Mouse (Mus musculus) hindbrain, embryonic 15.5 days (tissue): ENCODE measurements at regions not wholly inside any gene's neighbourhood (a gene's known extent, or its start where the extent isn't known, plus 50 kb on each side); places are given as distances from the start of the nearest gene placed in this dataset.
A peak's percentile ranks its signal among the peaks of the same experiment; 100 is the strongest.

Experiments
- ATAC-seq: fragments of 200-750 bp; cut with Nextera tagmentation; 2 replicates; pipeline ENCODE4 v1.8.0; 2017; ENCODE audit warnings: low read depth, moderate number of reproducible peaks, moderate TSS enrichment; ENCODE audit not compliant: low FRiP score
- H3K27ac ChIP-seq: fragments of 300-500 bp; sonication (generic); replicated peaks from 2 replicates; pipeline ENCODE4 v1.5.1; 2015; ENCODE audit warnings: mild to moderate bottlenecking, inconsistent platforms
- H3K27me3 ChIP-seq: fragments of 300-500 bp; sonication (generic); 2 replicates; pipeline ENCODE4 v1.6.1; 2015; ENCODE audit warnings: control low read depth, inconsistent platforms
- H3K36me3 ChIP-seq: fragments of 300-500 bp; sonication (generic); 2 replicates; pipeline ENCODE4 v1.6.1; 2015; ENCODE audit warnings: control low read depth, inconsistent platforms
- H3K4me1 ChIP-seq: fragments of 300-500 bp; sonication (generic); replicated peaks from 2 replicates; pipeline ENCODE4 v1.6.1; 2015; ENCODE audit warnings: control low read depth, inconsistent platforms
- H3K4me2 ChIP-seq: fragments of 300-500 bp; sonication (generic); 2 replicates; pipeline ENCODE4 v1.6.1; 2015; ENCODE audit warnings: moderate library complexity, mild to moderate bottlenecking, inconsistent platforms
- H3K4me3 ChIP-seq: fragments of 300-500 bp; sonication (generic); 2 replicates; pipeline ENCODE4 v1.5.1; 2015; ENCODE audit warnings: mild to moderate bottlenecking, inconsistent platforms
- H3K9ac ChIP-seq: fragments of 300-500 bp; sonication (generic); 2 replicates; pipeline ENCODE4 v1.6.1; 2015; ENCODE audit warnings: inconsistent platforms
- H3K9me3 ChIP-seq: fragments of 300-500 bp; sonication (generic); 2 replicates; pipeline ENCODE4 v1.6.1; 2016; ENCODE audit warnings: control low read depth, inconsistent platforms
- WGBS: fragments of 180-500 bp; shearing (Covaris S2); methylation state at CpG from one replicate; pipeline ENCODE4 v1.1.7; 2015; 5-methylcytosine and 5-hydroxymethylcytosine counted together

GRCm38 (mm10) chr19:44692396-44692795 is 63.4 kb upstream of the Pax2 start:
- Histone ChIP-seq H3K4me1 (peaks cover 26% of the 10 kb centered on the region), H3K27me3 (peaks cover 72% of the 10 kb centered on the region), H3K9ac (0 out of 2 replicates have a peak overlapping the region, but pooled peaks have one; percentile 22), H3K9me3 (no peaks in the 10 kb centered on the region), H3K4me3 (peak overlapping the region; percentile 22), H3K36me3 (no peaks in the 10 kb centered on the region), H3K4me2 (peak overlapping the region; percentile 46), H3K27ac (no peak overlapping the region)
- WGBS, result 4% methylated on average over 17 of the region's 17 CpGs
- ATAC-seq, result no peak

- ATAC-seq, result no peak
- Histone ChIP-seq H3K9ac (0 out of 2 replicates have a peak overlapping the region, but pooled peaks have one; percentile 22), H3K27me3 (peaks cover 68% of the 10 kb centered on the region), H3K4me3 (peak overlapping the region; percentile 22), H3K4me1 (peaks cover 26% of the 10 kb centered on the region), H3K36me3 (no peaks in the 10 kb centered on the region), H3K27ac (no peak overlapping the region), H3K4me2 (peak overlapping the region; percentile 46), H3K9me3 (no peaks in the 10 kb centered on the region)
- WGBS, result 0% methylated on average over 16 of the region's 16 CpGs
Measured at GRCm38 (mm10) chr19:44692816-44693215, 63.0 kb upstream of the Pax2 start.

- Histone ChIP-seq H3K9me3 (no peaks in the 10 kb centered on the region), H3K27me3 (peaks cover 58% of the 10 kb centered on the region), H3K9ac (no peak overlapping the region), H3K4me2 (no peak overlapping the region), H3K27ac (no peak overlapping the region), H3K4me3 (no peak overlapping the region), H3K36me3 (no peaks in the 10 kb centered on the region), H3K4me1 (peaks cover 41% of the 10 kb centered on the region)
- 5% methylated on average over 3 of the region's 3 CpGs for WGBS
- ATAC-seq, result no peak
Measured at GRCm38 (mm10) chr19:44695331-44695730, 60.5 kb upstream of the Pax2 start.

DNA sequence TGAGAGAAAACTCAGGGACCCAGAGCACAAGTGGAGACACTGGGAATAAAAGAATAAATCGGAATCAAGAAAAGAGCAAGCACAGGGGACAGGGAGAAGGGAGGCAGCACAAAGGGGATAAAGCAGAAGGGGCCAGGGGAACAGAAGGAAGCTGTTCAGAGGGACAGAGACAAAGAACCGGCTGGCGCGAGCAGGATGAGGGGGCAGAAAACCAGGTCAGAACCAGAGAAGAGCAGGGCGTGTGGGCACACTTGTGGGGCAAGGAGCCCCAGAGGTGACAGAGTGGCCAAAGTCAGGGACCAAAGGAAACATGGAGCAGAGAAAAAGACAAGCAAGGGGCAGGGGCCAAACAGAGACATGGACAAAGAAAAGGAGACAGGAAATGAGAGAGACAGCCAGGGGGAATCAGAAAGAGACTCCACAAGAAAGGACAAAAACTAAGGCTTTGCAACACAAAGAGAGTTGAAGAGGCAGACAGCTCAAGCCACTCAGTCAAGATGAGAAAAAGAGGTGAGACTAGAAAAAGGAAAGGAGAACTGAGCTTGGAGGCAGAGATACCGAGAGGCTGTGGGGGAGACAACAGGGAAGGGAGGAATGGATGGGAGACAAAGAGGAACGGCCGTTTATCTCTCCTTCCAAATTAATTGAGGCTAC is 59.7 kb upstream of the Pax2 start:
- no peak overlapping the region for H3K4me3 ChIP-seq
- no peaks in the 10 kb centered on the region for H3K36me3 ChIP-seq
- peaks cover 41% of the 10 kb centered on the region for H3K4me1 ChIP-seq
- WGBS, result 4% methylated on average over 8 of the region's 8 CpGs
- H3K9me3 ChIP-seq, result no peaks in the 10 kb centered on the region
- 0 out of 2 replicates have a peak overlapping the region, but pooled peaks have one; percentile 7 for H3K27ac ChIP-seq
- no peak overlapping the region for H3K9ac ChIP-seq
- peaks cover 58% of the 10 kb centered on the region for H3K27me3 ChIP-seq
- no peak overlapping the region for H3K4me2 ChIP-seq
- no peak for ATAC-seq

GRCm38 (mm10) chr19:44696773-44697172 is 59.1 kb upstream of the Pax2 start:
- H3K9me3 ChIP-seq, result no peaks in the 10 kb centered on the region
- H3K27ac ChIP-seq, result 0 out of 2 replicates have a peak overlapping the region, but pooled peaks have one; percentile 7
- 25% methylated on average over 9 of the region's 9 CpGs for WGBS
- no peaks in the 10 kb centered on the region for H3K36me3 ChIP-seq
- peaks cover 41% of the 10 kb centered on the region for H3K4me1 ChIP-seq
- H3K9ac ChIP-seq, result no peak overlapping the region
- H3K27me3 ChIP-seq, result peaks cover 61% of the 10 kb centered on the region
- no peak overlapping the region for H3K4me2 ChIP-seq
- ATAC-seq, result no peak
- no peak overlapping the region for H3K4me3 ChIP-seq

- Histone ChIP-seq H3K4me2 (peak overlapping the region; percentile 29), H3K4me3 (no peak overlapping the region), H3K9me3 (no peaks in the 10 kb centered on the region)
Measured at GRCm38 (mm10) chr19:44698382-44699256, 57.2 kb upstream of the Pax2 start.

More at GRCm38 (mm10) chr19:44698382-44699256, 57.2 kb upstream of the Pax2 start:
- Histone ChIP-seq H3K4me1 (peaks cover 33% of the 10 kb centered on the region), H3K27me3 (peaks cover 56% of the 10 kb centered on the region), H3K27ac (peak overlapping the region; percentile 78), H3K36me3 (no peaks in the 10 kb centered on the region), H3K9ac (peak overlapping the region; percentile 9; the same call in 1 of the 2 replicates)
- 10% methylated on average over 21 of the region's 21 CpGs for WGBS
- ATAC-seq, result peak; percentile 20; the same call in 1 of the 2 replicates
